Mouse (Mus musculus) embryonic facial prominence, embryonic 10.5 days (tissue): Measurements from ENCODE around the gene Gm12845. TPM values are rescaled to one million over a fixed set of nuclear protein-coding genes. Genes with fewer than 3 reads are reported as not detected.
A peak's percentile ranks its signal among the peaks of the same experiment; 100 is the strongest.

Experiments
- DNase-seq: peaks from one replicate; pipeline ENCODE4 v3.0.0-alpha.2; 2017; ENCODE audit warnings: low spot score
- H3K27ac ChIP-seq: fragments of 300-500 bp; sonication (generic); replicated peaks from 2 replicates; pipeline ENCODE4 v1.5.1; 2016; ENCODE audit warnings: mild to moderate bottlenecking
- H3K27me3 ChIP-seq: fragments of 300-500 bp; sonication (generic); replicated peaks from 2 replicates; pipeline ENCODE4 v1.6.1; 2016; ENCODE audit warnings: low read depth, mild to moderate bottlenecking; ENCODE audit not compliant: poor library complexity, severe bottlenecking
- H3K36me3 ChIP-seq: fragments of 300-500 bp; sonication (generic); replicated peaks from 2 replicates; pipeline ENCODE4 v1.6.1; 2016; ENCODE audit warnings: mild to moderate bottlenecking, moderate library complexity
- H3K4me1 ChIP-seq: fragments of 300-500 bp; sonication (generic); 2 replicates; pipeline ENCODE4 v1.6.1; 2016
- H3K4me3 ChIP-seq: fragments of 300-500 bp; sonication (generic); 2 replicates; pipeline ENCODE4 v1.5.1; 2016; ENCODE audit warnings: mild to moderate bottlenecking, moderate library complexity
- H3K9me3 ChIP-seq: fragments of 300-500 bp; sonication (generic); 2 replicates; pipeline ENCODE4 v1.6.1; 2016; ENCODE audit warnings: mild to moderate bottlenecking
- WGBS: fragments of 180-500 bp; shearing (Covaris S2); methylation state at CpG from one replicate; pipeline ENCODE4 v1.1.7; 2016; 5-methylcytosine and 5-hydroxymethylcytosine counted together
- polyA plus RNA-seq: library from polyadenylated mRNA; unstranded; fragments of >200 nt; fragmentation: Nextera tagmentation; extraction: Ambion mirVana; gene quantifications from 2 replicates; pipeline ENCODE4 v1.2.1, GENCODE M21; 2016

Gene Gm12845
- polyA plus RNA-seq: not detected in 2 replicates

DNA sequence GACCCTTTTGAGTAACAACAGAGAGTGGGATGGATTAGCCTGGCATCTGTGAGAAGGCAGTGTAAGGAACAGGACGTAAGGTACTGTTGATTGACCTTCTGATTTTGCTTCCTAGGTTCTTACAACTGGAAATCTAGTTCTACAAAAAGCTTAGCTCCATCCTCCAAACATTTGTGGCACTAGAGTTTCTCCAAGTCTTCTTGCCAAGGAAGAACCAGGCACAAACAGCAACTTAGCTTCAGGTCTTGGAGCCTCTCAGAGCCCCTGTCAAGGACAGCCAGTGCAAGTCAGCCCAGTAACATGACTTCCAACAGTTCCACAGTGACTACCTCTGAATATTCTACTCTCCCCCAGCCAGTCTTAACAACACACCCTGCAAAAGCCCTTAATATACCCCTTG, at the start of gene Gm12845:
TSS of gene Gm12845 (plus strand) at position 301 of the 400 bp plus-strand sequence.
- no peaks in the 10 kb centered on the region for H3K27me3 ChIP-seq
- no peak for DNase-seq
- H3K4me1 ChIP-seq: no peaks in the 10 kb centered on the region
- H3K9me3 ChIP-seq: no peaks in the 10 kb centered on the region
- 83% methylated on average over 1 of the region's 1 CpGs for WGBS
- no peaks in the 10 kb centered on the region for H3K36me3 ChIP-seq
- H3K27ac ChIP-seq: no peak within 1 kb of the TSS
- no peak within 1 kb of the TSS for H3K4me3 ChIP-seq

DNA sequence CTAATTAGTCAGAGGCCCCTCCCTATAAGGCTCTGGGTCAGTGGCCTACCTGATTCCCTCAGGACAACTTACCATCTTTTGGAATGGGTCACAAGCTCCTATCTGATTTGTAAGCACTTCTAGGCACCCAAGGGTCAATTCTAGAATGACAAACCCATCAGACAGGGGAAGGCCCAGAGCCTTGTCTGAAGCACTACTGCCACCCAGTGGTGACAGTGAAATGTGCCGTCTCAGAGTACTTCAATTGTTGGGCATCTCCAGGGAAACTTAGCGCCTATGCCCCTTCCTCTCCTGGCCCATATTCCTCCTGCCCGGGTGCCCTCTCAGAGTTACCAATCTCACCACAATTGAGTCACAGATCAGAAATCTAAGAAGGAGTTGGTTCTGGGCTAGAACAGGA, 47.3 kb upstream of the Gm12845 start:
- no peak overlapping the region for H3K4me3 ChIP-seq
- no peaks in the 10 kb centered on the region for H3K9me3 ChIP-seq
- H3K36me3 ChIP-seq: peaks cover 90% of the 10 kb centered on the region
- 25% methylated on average over 3 of the region's 3 CpGs for WGBS
- peaks cover 10% of the 10 kb centered on the region for H3K4me1 ChIP-seq
- H3K27ac ChIP-seq: no peak overlapping the region
- H3K27me3 ChIP-seq: no peaks in the 10 kb centered on the region
- DNase-seq: peak; percentile 80

DNA sequence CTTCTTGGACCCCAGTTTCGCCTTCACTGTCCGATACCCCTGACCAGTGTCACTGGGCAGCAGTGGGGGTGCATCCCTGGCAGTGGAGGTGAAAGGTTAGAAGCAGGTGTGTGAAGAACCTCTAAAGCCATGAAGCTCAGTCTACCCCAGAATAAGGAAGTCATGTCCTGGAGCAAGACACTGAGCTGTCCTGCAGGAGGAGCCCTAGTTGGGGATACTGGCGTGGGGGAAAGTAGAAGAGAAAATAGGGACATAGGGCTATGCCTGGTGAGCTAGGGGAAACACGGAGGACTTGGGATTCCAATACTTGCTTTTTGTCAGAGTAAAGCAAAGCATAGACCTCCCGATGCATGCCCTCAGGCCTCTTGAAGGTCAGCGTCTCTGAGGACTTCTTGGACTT, 43.2 kb upstream of the Gm12845 start:
- DNase-seq: no peak
- H3K4me3 ChIP-seq: peak overlapping the region; percentile 94
- 80% methylated on average over 6 of the region's 6 CpGs for WGBS
- H3K9me3 ChIP-seq: no peaks in the 10 kb centered on the region
- H3K4me1 ChIP-seq: peaks cover 20% of the 10 kb centered on the region
- H3K27ac ChIP-seq: no peak overlapping the region
- peaks cover 50% of the 10 kb centered on the region for H3K36me3 ChIP-seq
- no peaks in the 10 kb centered on the region for H3K27me3 ChIP-seq

GRCm38 (mm10) chr4:117681931-117682461, 42.2 kb upstream of the Gm12845 start, which contains the start of gene Dmap1:
Gene Dmap1 (minus strand): TSS chr4:117682273.
- Histone ChIP-seq H3K27me3 (no peaks in the 10 kb centered on the region), H3K36me3 (peaks cover 40% of the 10 kb centered on the region), H3K9me3 (no peaks in the 10 kb centered on the region), H3K4me1 (peaks cover 20% of the 10 kb centered on the region), H3K4me3 (peak within 1 kb of the TSS; percentile 94), H3K27ac (peak within 1 kb of the TSS; percentile 90)
- peak; percentile 91 for DNase-seq
- 0% methylated on average over 33 of the region's 33 CpGs for WGBS

GRCm38 (mm10) chr4:117682463-117682862, 41.7 kb upstream of the Gm12845 start:
- Histone ChIP-seq H3K9me3 (no peaks in the 10 kb centered on the region), H3K27ac (peak overlapping the region; percentile 90), H3K27me3 (no peaks in the 10 kb centered on the region), H3K4me3 (peak overlapping the region; percentile 94), H3K36me3 (peaks cover 36% of the 10 kb centered on the region), H3K4me1 (peaks cover 20% of the 10 kb centered on the region)
- no peak for DNase-seq

DNA sequence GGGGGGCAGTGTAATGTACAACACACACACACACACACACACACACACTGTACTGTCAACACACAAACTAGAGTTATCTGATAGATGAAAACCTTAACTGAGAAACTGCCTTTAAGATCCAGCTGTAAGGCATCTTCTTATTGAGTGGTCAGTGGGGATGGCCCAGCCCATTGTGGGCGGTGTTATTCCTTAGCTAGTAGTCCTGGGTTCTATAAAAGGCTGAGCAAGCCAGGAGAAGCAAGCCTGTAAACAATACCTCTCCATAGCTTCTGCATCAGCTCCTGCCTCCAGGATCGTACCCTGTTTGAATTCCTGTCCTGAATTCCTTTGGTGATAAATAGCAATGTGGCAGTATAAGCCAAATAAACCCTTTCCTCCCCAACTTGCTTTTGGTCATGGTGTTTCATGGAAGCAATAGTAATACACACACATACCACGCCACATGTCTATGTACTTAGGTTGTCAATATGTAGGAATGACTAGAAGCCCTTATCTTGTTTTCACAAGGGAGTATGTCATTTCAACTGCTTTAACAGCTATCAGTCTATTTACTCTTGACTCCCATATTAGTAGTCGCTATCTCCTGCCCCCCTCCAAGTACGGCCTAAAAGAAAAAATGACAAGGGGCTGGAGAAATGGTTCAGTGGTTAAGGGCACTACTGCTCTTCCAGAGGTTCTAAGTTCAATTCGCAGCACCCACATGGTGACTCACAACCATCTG, 41.0 kb upstream of the Gm12845 start:
- peaks cover 20% of the 10 kb centered on the region for H3K4me1 ChIP-seq
- H3K4me3 ChIP-seq: peak overlapping the region; percentile 94
- H3K27ac ChIP-seq: no peak overlapping the region
- H3K9me3 ChIP-seq: no peaks in the 10 kb centered on the region
- peaks cover 28% of the 10 kb centered on the region for H3K36me3 ChIP-seq
- no peaks in the 10 kb centered on the region for H3K27me3 ChIP-seq
- no peak for DNase-seq
- WGBS: 83% methylated on average over 6 of the region's 6 CpGs

DNA sequence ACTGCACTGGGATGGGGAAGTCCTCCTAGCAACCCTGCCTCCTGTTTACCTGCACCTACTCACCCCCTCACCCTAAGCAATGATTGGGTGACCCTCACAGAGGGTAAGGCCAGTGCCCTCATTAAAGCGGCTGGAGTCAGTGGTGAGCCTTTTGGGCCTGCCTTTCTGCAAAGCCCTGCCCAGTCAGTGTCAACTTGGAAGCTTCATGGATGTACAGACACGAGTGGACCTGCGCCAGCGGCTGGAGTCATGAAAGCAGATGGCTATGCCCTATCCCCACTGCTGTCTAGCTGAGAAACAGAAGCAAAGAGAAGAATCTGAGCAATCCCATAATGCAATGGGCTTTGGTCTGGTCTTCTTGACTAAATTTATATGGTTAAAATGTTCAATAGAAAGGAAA, 37.9 kb upstream of the Gm12845 start:
- Histone ChIP-seq H3K4me1 (peaks cover 13% of the 10 kb centered on the region), H3K36me3 (no peaks in the 10 kb centered on the region), H3K27me3 (no peaks in the 10 kb centered on the region), H3K4me3 (no peak overlapping the region), H3K27ac (no peak overlapping the region), H3K9me3 (0 out of 2 replicates have a peak, but pooled peaks cover 4% of the 10 kb centered on the region)
- 79% methylated on average over 4 of the region's 4 CpGs for WGBS
- no peak for DNase-seq

GRCm38 (mm10) chr4:117705361-117705760, 18.9 kb upstream of the Gm12845 start:
- H3K27me3 ChIP-seq: no peaks in the 10 kb centered on the region

DNA sequence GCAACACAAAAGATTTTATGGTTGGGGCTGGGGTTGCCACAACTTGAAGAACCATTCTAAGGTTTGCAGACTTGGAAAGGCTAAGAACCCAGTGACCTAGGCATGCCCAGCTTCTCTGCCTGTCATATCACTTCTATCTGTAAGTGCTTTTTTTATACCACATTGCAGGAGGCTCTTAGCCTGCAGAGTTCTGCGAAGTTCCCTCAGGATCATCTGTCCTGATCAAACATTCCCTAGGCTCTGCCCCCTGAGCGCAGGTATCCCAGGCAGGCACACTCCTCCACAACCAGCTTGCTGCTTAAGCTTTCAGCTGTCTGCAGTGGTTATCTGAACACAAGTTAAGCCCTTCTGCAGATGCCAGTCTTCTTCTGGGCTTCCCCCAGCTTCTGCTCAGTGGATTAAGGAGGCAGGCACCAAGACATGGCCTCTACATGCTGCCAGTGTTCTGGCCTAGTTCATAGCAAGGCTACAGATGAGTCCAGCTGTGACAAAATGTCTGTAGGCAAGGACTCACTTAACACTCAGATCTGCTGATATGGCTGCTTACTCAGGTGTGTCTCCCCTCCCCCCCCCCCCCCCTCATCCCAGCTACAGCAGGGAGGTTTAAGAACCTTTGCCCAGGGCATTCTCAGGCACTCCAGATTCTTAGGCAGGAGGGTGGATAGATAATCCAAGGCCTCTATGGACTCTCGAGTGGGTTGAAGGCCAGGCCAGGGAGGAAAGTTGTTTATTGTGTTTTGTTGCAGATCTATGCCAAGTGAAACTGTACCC, 15.2 kb upstream of the Gm12845 start:
- no peak for DNase-seq
- WGBS: 76% methylated on average over 3 of the region's 3 CpGs
- Histone ChIP-seq H3K4me1 (no peaks in the 10 kb centered on the region), H3K36me3 (no peaks in the 10 kb centered on the region), H3K27me3 (no peaks in the 10 kb centered on the region), H3K4me3 (no peak overlapping the region), H3K9me3 (no peaks in the 10 kb centered on the region), H3K27ac (no peak overlapping the region)

More at GRCm38 (mm10) chr4:117705361-117705760, 18.9 kb upstream of the Gm12845 start:
- Histone ChIP-seq H3K9me3 (no peaks in the 10 kb centered on the region), H3K4me1 (no peaks in the 10 kb centered on the region), H3K27ac (0 out of 2 replicates have a peak overlapping the region, but pooled peaks have one; percentile 11), H3K4me3 (no peak overlapping the region), H3K36me3 (no peaks in the 10 kb centered on the region)
- 8% methylated on average over 7 of the region's 7 CpGs for WGBS
- DNase-seq: peak; percentile 57

DNA sequence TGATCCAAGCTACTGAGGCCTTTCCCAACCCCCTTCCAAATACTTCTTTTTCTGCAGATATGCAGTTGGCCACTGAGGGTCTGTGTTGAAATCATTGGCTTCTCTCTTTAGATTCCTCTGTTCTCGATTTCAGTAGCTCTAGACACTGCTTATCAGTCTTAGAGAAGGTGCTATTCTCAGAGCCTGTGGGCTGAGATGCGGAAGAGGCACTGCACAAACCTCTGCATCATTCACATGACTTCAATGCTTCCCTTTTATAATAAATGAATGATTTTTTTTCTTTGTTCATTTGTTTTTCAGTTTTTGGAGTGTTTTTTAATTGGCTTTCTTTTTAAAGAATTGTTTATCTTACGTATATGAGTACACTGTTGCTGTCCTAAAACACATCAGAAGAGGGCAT, 11.9 kb upstream of the Gm12845 start:
- no peaks in the 10 kb centered on the region for H3K9me3 ChIP-seq
- no peaks in the 10 kb centered on the region for H3K4me1 ChIP-seq
- no peaks in the 10 kb centered on the region for H3K36me3 ChIP-seq
- no peaks in the 10 kb centered on the region for H3K27me3 ChIP-seq
- H3K27ac ChIP-seq: no peak overlapping the region
- 85% methylated on average over 3 of the region's 3 CpGs for WGBS
- no peak for DNase-seq
- no peak overlapping the region for H3K4me3 ChIP-seq

- H3K27ac ChIP-seq: no peak overlapping the region
- WGBS: 80% methylated on average over 6 of the region's 6 CpGs
- no peaks in the 10 kb centered on the region for H3K9me3 ChIP-seq
- no peaks in the 10 kb centered on the region for H3K27me3 ChIP-seq
- no peaks in the 10 kb centered on the region for H3K36me3 ChIP-seq
- no peak overlapping the region for H3K4me3 ChIP-seq
- no peak for DNase-seq
- H3K4me1 ChIP-seq: no peaks in the 10 kb centered on the region
Observed at GRCm38 (mm10) chr4:117713303-117714098, 10.7 kb upstream of the Gm12845 start.

- no peaks in the 10 kb centered on the region for H3K4me1 ChIP-seq
- WGBS: 79% methylated on average over 3 of the region's 3 CpGs
- H3K36me3 ChIP-seq: no peaks in the 10 kb centered on the region
- H3K4me3 ChIP-seq: no peak overlapping the region
- peaks cover 5% of the 10 kb centered on the region for H3K27me3 ChIP-seq
- DNase-seq: no peak
- H3K9me3 ChIP-seq: no peaks in the 10 kb centered on the region
- no peak overlapping the region for H3K27ac ChIP-seq
Observed at GRCm38 (mm10) chr4:117731926-117732325, 7.7 kb downstream of the Gm12845 start.
